Mouse (Mus musculus) hindbrain, embryonic 10.5 days (tissue): ENCODE results near the gene Cdc42ep2. TPM values are rescaled to one million over a fixed set of nuclear protein-coding genes. Genes with fewer than 3 reads are reported as not detected.

Experiments
- DNase-seq: peaks from one replicate; pipeline ENCODE4 v3.0.0-alpha.2; 2017; ENCODE audit warnings: low spot score
- H3K27ac ChIP-seq: fragments of 300-500 bp; sonication (generic); 2 replicates; pipeline ENCODE4 v1.5.1; 2016; ENCODE audit warnings: mild to moderate bottlenecking, moderate library complexity
- H3K27me3 ChIP-seq: fragments of 300-500 bp; sonication (generic); 2 replicates; pipeline ENCODE4 v1.6.1; 2016; ENCODE audit warnings: mild to moderate bottlenecking; ENCODE audit not compliant: poor library complexity, insufficient read depth, severe bottlenecking
- H3K36me3 ChIP-seq: fragments of 300-500 bp; sonication (generic); 2 replicates; pipeline ENCODE4 v1.6.1; 2016; ENCODE audit warnings: mild to moderate bottlenecking, moderate library complexity
- H3K4me1 ChIP-seq: fragments of 300-500 bp; sonication (generic); replicated peaks from 2 replicates; pipeline ENCODE4 v1.6.1; 2016; ENCODE audit warnings: mild to moderate bottlenecking
- H3K4me3 ChIP-seq: fragments of 300-500 bp; sonication (generic); 2 replicates; pipeline ENCODE4 v1.5.1; 2016; ENCODE audit warnings: mild to moderate bottlenecking, moderate library complexity
- H3K9me3 ChIP-seq: fragments of 300-500 bp; sonication (generic); 2 replicates; pipeline ENCODE4 v1.6.1; 2016; ENCODE audit warnings: mild to moderate bottlenecking, moderate library complexity
- WGBS: fragments of 180-500 bp; shearing (Covaris S2); methylation state at CpG from one replicate; pipeline ENCODE4 v1.1.7; 2016; 5-methylcytosine and 5-hydroxymethylcytosine counted together
- polyA plus RNA-seq: library from polyadenylated mRNA; unstranded; fragments of >200 nt; fragmentation: Nextera tagmentation; extraction: Ambion mirVana; gene quantifications from 2 replicates; pipeline ENCODE4 v1.2.1, GENCODE M21; 2016

Cdc42ep2 gene
- polyA plus RNA-seq, 1 experiment from 2014 or later: 2.9 TPM

DNA sequence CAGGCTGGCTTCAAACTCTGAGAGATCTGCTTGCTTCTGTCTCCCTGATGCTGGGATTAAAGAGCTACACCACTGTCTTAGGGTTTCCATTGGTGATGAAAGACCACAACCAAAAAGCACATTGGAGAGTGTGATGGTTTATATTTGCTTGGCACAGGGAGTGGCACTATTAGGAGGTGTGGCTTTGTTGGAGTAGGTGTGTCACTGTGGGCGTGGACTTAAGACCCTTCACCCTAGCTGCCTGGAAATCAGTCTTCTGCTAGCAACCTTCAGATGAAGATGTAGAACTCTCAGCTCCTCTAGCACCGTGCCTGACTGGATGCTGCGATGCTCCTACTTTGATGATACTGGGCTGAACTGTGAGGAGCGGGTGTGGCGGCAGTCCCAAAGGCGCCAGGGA lies 13.9 kb upstream of the Cdc42ep2 start:
- no peak for DNase-seq
- Histone ChIP-seq H3K4me3 (no peak overlapping the region), H3K27me3 (no peaks in the 10 kb centered on the region), H3K27ac (no peak overlapping the region), H3K9me3 (no peaks in the 10 kb centered on the region), H3K4me1 (peaks cover 32% of the 10 kb centered on the region), H3K36me3 (peaks cover 43% of the 10 kb centered on the region)
- WGBS: 89% methylated on average over 6 of the region's 6 CpGs

DNA sequence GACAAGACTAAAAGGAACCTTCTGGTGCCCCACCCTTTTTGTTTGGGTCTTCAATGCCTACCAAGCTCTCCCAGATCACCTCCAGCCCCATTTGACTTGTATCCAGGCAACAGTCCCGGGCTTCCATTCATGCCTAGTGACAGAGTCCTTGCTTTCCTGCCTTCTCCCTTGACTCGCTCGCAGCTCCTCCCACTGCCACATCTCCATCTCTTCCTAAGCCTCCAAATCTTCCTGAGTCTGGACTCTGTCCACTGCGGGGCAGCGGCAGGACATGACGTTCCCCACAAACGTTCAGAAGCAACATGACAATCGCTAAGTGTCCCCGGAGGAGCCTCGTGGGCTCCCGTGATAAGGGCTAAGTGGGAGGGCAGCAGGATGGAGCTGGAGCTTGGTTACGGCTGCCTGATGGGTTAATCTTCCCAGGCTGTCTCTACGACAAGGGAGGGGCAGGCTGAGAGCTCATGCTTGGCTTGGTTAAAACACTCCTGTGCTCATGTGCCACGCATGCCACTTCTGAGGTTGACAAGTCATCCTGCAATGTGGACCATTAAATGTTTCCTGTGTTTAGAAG lies 13.3 kb upstream of the Cdc42ep2 start:
- H3K4me3 ChIP-seq: peak overlapping the region; percentile 23; the same call in 1 of the 2 replicates
- peaks cover 32% of the 10 kb centered on the region for H3K4me1 ChIP-seq
- no peaks in the 10 kb centered on the region for H3K27me3 ChIP-seq
- H3K9me3 ChIP-seq: no peaks in the 10 kb centered on the region
- WGBS: 34% methylated on average over 14 of the region's 14 CpGs
- peaks cover 37% of the 10 kb centered on the region for H3K36me3 ChIP-seq
- peak overlapping the region; percentile 67 for H3K27ac ChIP-seq
- peak; percentile 27 for DNase-seq

DNA sequence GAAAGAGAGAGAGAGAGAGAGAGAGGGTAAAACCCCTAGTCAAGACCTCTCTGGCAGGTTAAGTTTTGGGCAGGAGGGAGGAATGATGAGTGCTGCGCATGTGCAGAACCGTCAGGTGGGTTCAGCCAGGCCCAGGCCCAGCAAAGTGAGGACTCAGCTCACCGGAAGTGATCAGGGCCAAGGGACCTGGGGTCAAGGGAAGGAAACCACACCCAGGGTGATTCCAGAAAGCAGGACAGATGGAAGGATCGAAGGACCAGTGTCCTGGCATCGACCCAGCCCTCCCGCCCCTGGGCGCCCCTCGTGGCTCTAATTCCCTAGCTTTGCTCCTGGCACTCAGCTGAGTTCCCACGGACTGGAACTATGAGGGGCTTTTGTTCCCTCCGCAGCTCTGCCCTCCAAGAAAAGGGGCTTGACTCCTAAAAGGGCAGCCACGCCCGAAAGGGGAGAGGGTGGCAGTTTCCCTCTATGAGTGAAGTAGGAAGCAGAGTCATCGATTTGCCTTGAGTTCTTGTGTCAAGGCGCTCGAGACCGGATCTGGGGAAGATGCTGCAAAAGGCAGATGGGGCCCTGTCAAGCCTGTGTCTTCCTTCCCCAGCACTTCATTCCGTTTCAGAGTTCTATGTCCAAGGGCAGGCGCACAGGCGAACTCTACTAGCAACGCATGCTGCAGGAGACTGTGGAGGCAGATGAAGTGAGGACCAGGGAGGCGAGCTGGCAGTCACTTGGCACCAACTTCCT lies 12.6 kb upstream of the Cdc42ep2 start:
- H3K27ac ChIP-seq: peak overlapping the region; percentile 67
- no peak for DNase-seq

DNA sequence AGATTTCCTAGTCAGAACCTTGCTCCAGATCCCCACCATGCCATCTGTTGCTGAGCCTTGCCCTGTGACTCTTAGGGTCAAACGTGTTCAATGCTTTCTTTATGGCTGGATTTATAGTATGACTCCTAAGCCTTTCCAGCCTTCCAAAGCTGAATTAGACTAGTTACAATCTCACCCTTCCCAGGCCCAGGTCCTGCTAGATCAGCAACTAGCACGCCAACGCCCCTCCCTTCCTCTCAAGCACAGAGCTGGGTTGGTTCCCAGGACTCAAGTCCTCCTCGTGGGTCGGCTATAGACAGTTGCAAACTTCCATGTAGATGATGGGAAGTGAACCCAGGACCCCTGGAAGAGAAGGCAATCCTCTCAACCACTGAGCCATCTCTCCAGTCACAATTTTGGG lies 11.1 kb upstream of the Cdc42ep2 start:
- no peaks in the 10 kb centered on the region for H3K27me3 ChIP-seq
- H3K9me3 ChIP-seq: no peaks in the 10 kb centered on the region
- peaks cover 17% of the 10 kb centered on the region for H3K36me3 ChIP-seq
- H3K27ac ChIP-seq: no peak overlapping the region
- H3K4me3 ChIP-seq: no peak overlapping the region
- DNase-seq: no peak
- H3K4me1 ChIP-seq: peaks cover 32% of the 10 kb centered on the region
- WGBS: 79% methylated on average over 5 of the region's 5 CpGs

More for the DNA sequence above, 12.6 kb upstream of the Cdc42ep2 start:
- no peaks in the 10 kb centered on the region for H3K9me3 ChIP-seq
- peaks cover 30% of the 10 kb centered on the region for H3K36me3 ChIP-seq
- H3K4me3 ChIP-seq: peak overlapping the region; percentile 23
- whole genome bisulfite sequencing: 77% methylated on average over 21 of the region's 21 CpGs
- peaks cover 32% of the 10 kb centered on the region for H3K4me1 ChIP-seq
- no peaks in the 10 kb centered on the region for H3K27me3 ChIP-seq

DNA sequence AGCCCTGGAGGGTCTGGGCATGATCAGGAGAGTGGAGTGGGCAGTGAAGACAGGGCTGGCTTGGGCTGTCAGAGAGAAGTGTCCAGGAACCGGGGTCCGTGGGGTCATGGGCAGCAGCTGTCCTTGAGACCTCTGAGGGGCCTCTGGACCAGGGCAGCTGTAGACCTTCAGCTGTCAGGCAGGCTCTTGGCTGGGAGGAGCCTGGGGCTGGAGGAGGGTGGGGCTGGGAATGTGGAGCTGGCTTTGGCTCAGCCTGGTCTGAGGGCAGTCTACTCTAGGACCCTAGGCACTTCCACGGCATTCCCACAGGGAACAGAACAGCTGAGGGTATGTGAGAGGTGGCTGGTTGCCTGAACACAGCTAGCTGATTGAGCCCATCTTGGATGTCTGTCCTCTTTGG lies 10.7 kb upstream of the Cdc42ep2 start:
- H3K9me3 ChIP-seq: no peaks in the 10 kb centered on the region
- no peak overlapping the region for H3K4me3 ChIP-seq
- H3K36me3 ChIP-seq: peaks cover 12% of the 10 kb centered on the region
- WGBS: 69% methylated on average over 3 of the region's 3 CpGs
- peak; percentile 16 for DNase-seq
- peaks cover 32% of the 10 kb centered on the region for H3K4me1 ChIP-seq
- H3K27me3 ChIP-seq: no peaks in the 10 kb centered on the region
- peak overlapping the region; percentile 46 for H3K27ac ChIP-seq

DNA sequence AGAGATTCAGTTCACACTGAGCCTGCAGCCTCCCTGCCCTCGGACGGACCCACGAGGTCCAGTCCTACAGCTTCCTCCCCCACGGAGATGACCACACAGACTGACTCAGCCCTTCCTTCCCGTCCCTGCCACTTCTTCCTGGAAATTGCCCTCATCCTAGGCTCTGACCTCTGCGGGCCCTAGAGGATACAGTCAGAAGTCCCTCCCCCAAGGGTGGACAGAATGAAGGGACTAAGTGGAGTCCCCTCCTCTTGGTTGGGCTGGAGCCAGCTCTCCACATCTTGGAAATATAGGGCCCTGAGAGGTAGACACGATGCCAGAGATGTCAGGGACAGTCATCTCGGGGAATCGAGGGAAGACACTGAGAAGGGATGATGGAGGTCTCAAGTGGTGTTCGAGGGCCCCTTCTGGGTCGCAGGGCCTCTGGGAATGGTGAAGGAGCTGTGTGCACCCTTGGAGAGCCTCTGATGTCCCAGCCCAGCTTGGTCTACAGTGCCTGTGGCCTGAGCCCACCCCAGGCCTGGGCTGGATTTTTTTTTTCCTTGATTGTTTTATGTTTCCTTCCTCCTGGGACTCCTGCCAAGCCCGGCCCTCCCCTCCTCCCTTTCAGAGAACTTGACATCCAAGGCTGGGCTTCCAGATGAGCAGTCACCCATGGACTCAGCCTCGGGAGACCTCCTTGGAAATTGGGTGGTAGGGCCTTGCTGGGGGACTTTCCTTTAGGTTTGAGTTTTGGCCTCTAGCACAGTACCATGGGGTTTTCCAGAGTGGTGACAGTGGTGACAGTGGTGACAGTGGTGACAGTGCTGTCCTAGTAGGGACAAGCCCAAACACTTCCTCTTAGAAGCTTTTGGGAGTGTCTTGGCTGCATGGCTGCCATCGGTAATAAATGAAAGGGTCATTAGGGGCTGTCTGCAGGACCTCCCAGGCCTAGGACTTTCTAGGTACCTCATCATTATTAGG lies 5.3 kb upstream of the Cdc42ep2 start:
- Histone ChIP-seq H3K4me1 (peaks cover 29% of the 10 kb centered on the region), H3K27me3 (peaks cover 16% of the 10 kb centered on the region), H3K4me3 (no peak overlapping the region), H3K9me3 (no peaks in the 10 kb centered on the region), H3K27ac (no peak overlapping the region), H3K36me3 (no peaks in the 10 kb centered on the region)
- 75% methylated on average over 14 of the region's 14 CpGs for WGBS
- no peak for DNase-seq

DNA sequence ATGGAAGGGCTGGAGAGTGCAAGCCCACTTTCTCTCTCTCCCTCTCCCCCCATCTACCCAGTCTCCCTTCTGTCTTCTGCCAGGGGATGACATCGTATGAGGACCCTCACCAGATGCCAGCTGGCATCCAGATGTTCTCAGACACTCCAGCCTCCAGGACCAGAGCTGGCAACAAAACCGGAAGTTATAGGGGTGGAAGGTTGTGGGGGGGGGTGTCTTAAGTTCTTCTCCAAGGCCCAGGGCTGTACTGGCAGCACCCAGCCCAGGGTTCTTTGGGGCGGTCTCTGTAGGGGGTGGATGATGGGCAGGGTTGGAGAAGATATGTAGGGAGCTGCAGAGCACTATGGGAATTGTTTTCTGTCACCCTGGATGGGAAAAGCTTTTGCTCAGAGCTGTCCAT lies 3.9 kb upstream of the Cdc42ep2 start:
- no peak overlapping the region for H3K4me3 ChIP-seq
- DNase-seq: no peak
- no peaks in the 10 kb centered on the region for H3K9me3 ChIP-seq
- no peaks in the 10 kb centered on the region for H3K36me3 ChIP-seq
- H3K27ac ChIP-seq: no peak overlapping the region
- WGBS: 69% methylated on average over 3 of the region's 3 CpGs
- peaks cover 16% of the 10 kb centered on the region for H3K27me3 ChIP-seq
- peaks cover 39% of the 10 kb centered on the region for H3K4me1 ChIP-seq

DNA sequence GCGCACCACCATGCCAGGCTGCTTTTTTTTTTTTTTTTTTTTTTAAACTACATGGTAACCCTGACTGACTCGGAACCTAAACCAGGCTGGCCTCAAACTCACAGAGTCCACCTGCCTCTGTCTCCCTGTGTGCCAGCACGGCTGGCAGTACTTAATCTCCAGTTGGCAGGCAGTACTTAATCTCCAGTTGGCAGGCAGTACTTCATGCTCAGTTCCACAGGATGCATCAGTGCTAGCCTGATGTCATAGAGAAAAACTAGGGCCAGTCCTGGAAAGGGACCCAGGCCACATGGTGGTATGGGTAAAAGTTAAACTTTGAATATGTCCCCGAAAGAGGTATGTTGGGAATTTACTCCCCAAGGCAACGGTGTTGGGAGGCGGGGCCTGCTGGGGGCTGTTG lies 3.5 kb upstream of the Cdc42ep2 start:
- no peaks in the 10 kb centered on the region for H3K9me3 ChIP-seq
- no peak for DNase-seq
- no peak overlapping the region for H3K27ac ChIP-seq
- H3K27me3 ChIP-seq: peaks cover 16% of the 10 kb centered on the region
- H3K4me1 ChIP-seq: peaks cover 40% of the 10 kb centered on the region
- H3K36me3 ChIP-seq: no peaks in the 10 kb centered on the region
- WGBS: 76% methylated on average over 6 of the region's 6 CpGs
- H3K4me3 ChIP-seq: no peak overlapping the region

DNA sequence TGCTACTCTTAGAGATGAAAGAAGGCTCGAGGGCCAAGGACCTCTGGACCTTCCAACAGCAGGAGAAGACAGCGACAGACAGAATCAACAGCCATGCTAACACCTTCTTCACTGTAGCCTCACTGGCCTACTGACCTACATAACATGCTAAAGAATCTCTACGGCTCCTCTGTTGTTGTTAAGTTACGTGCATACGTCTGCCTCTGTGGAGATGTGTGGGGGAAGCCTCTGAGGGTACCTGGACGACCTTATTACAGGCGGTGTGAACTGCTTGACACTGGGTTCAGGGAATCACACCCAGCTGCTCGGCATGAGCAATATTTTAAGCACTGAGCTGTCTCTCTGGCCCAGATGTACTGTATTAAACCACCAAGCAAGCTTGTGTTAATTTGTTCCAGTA lies 2.9 kb upstream of the Cdc42ep2 start:
- no peak overlapping the region for H3K27ac ChIP-seq
- no peak for DNase-seq

DNA sequence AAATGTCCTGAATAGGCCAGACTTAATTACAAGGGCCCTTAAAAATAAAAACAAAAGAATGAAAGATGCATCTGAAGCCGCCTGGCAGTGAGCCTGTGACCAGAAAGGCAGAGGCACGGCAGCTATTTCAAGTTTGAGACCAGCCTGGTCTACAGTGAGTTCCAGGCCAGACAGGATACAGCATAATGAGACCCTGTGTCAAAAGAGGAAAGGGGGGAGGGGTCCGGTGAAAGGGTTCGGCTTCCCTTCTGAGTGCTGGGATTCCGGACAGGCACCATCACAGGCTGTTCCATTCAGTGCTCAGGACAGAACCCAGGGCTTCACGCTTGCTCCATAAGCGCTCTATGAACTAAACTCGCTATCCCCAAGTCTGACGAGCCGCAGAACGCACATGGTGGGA lies 2.4 kb upstream of the Cdc42ep2 start:
- Histone ChIP-seq H3K27me3 (peaks cover 22% of the 10 kb centered on the region), H3K36me3 (no peaks in the 10 kb centered on the region), H3K9me3 (no peaks in the 10 kb centered on the region), H3K4me1 (peaks cover 43% of the 10 kb centered on the region), H3K4me3 (no peak overlapping the region), H3K27ac (no peak overlapping the region)
- WGBS: 75% methylated on average over 11 of the region's 11 CpGs
- DNase-seq: no peak

More for the DNA sequence above, 2.9 kb upstream of the Cdc42ep2 start:
- Histone ChIP-seq H3K4me3 (no peak overlapping the region), H3K4me1 (peaks cover 40% of the 10 kb centered on the region), H3K9me3 (no peaks in the 10 kb centered on the region), H3K27me3 (peaks cover 21% of the 10 kb centered on the region), H3K36me3 (no peaks in the 10 kb centered on the region)
- WGBS: 72% methylated on average over 8 of the region's 8 CpGs

DNA sequence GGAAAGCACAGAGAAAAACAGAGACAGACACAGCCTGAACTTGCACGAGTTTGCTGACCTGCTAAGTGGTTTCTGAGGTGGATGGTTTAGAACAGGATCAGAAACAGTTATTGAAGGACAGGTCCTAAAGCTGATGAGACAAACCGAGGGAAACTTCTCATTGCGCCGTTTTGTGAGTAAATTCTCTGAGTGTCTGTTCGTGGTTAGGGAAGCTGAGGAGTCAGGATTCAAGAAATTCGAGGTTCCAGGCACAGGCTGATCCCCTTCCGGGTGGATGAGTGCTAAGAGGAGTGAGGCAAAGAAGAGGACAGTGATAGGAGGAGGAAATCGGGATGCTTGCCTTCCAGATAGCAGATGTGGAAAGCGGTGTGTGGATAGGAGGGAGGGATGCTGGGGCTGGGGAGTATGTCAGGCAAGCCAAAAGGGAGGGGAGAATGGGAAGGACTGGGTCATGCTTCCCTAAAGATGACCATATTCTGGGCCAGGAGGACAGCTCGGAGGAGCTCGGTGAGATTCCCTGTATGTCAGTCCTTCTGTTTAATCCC lies 767 bp upstream of the Cdc42ep2 start:
- H3K36me3 ChIP-seq: no peaks in the 10 kb centered on the region
- peak overlapping the region; percentile 63 for H3K4me3 ChIP-seq
- H3K27me3 ChIP-seq: peaks cover 26% of the 10 kb centered on the region
- 37% methylated on average over 11 of the region's 11 CpGs for WGBS
- no peak for DNase-seq
- H3K27ac ChIP-seq: 0 out of 2 replicates have a peak overlapping the region, but pooled peaks have one; percentile 69
- no peaks in the 10 kb centered on the region for H3K9me3 ChIP-seq
- peaks cover 49% of the 10 kb centered on the region for H3K4me1 ChIP-seq

DNA sequence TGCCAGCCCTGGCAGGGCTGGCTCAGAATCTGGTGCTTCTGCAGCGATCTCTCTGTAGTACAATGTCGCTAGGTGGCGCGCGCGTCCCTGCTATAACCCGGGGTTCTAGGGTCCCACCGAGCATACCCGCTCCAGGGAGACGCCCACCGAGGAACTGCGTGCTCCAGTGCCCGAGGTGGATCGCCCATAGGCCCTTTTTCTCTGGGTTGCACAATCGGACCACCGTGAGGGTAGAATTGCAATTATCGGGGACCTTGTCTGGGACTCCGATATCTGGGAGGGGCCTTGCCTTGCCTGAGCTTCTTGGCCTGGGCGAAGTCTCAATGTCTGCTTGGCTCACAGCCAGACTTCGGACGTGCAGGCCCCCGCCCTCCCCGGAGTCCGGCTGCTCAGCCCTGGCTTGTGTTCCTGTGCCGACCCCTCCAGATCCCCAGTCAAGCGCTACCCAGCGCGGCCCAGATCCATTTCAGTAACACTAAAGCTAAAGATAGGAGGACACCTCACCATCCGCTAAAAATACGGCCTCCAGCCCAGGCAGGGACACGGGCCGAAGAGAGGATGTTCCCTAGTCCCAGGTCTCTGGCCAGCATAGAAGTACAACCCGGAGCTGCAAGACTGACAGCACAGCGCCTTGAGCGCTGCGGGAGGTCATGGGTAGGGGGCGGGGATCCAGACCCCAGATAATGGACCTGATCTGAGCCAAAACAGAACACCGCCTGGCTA lies 465 bp downstream of the Cdc42ep2 start:
- H3K27ac ChIP-seq: peak overlapping the region; percentile 69
- H3K27me3 ChIP-seq: peaks cover 26% of the 10 kb centered on the region
- WGBS: under 1% methylated on average over 38 of the region's 38 CpGs
- H3K4me3 ChIP-seq: peak overlapping the region; percentile 63
- peak; percentile 91 for DNase-seq
- H3K9me3 ChIP-seq: no peaks in the 10 kb centered on the region
- H3K36me3 ChIP-seq: no peaks in the 10 kb centered on the region
- peaks cover 42% of the 10 kb centered on the region for H3K4me1 ChIP-seq
